Mouse (Mus musculus) embryo, embryonic 10 days (tissue): ENCODE measurements around the gene Osgep.
"Not testable (repeated sequence)": the region's sequence is repeated elsewhere in the genome, so short reads cannot be mapped to it uniquely, and the experiment has no call there.

ENCODE experiments used
- DNase-seq: peaks from one replicate; pipeline ENCODE4 v3.0.0-alpha.2; 2015; ENCODE audit warnings: low spot score

The Osgep gene

GRCm38 (mm10) chr14:50876236-50876950 lies 48.3 kb downstream of the Osgep start:
- no peak for DNase-seq

DNA sequence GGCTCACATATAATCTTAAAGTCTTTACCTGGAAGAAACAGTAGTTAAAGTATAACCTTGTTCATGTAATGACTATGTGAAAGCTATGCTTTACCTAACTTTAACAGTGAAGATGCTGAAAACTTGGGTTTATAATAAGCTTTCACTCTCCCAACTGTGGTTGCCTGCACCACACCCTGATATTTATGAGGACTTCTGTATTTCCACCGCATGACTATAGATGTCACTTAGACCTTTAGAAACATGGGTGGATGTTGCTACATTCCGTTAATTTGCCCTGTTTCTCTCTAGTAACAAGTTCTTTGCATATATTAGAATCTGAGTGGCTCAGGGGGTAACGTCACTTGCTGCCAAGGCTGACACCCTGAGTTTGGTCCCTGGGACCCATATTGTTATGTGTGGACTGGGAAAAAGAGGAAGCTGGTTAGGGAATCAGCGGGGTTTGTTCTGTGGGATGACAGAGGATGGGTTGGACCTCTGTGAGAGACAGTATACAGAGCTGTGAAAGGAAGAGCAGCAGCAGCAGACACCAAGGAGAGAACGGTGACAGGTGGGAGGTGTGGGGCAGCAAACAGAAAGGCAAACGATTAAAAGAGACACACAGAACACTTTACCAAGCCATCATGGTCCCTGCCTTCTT lies 49.0 kb downstream of the Osgep start:
- DNase-seq: no peak

DNA sequence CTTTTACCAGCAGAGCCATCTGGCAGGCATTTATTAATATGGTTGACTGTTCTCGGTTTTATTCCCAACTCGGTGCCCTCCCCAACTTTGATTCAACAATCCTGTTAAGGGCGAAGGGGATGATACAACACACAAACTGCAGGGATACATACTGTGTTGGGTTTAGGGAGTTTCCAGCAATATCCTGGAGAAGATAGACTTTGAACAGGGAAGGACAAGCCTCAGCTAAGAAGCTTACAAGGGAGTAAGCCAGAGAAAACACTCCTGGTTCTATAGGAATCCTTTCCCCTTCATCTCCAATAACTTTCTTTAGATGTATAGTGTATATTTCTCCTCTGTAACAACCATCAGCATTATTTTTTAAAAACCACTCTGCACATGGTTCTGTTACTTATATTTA lies 49.5 kb downstream of the Osgep start:
- DNase-seq: no peak

GRCm38 (mm10) chr14:50871284-50871683 lies 53.4 kb downstream of the Osgep start:
- no peak for DNase-seq

- no peak for DNase-seq
These were observed 53.9 kb downstream of the Osgep start for GRCm38 (mm10) chr14:50870805-50871143.

DNA sequence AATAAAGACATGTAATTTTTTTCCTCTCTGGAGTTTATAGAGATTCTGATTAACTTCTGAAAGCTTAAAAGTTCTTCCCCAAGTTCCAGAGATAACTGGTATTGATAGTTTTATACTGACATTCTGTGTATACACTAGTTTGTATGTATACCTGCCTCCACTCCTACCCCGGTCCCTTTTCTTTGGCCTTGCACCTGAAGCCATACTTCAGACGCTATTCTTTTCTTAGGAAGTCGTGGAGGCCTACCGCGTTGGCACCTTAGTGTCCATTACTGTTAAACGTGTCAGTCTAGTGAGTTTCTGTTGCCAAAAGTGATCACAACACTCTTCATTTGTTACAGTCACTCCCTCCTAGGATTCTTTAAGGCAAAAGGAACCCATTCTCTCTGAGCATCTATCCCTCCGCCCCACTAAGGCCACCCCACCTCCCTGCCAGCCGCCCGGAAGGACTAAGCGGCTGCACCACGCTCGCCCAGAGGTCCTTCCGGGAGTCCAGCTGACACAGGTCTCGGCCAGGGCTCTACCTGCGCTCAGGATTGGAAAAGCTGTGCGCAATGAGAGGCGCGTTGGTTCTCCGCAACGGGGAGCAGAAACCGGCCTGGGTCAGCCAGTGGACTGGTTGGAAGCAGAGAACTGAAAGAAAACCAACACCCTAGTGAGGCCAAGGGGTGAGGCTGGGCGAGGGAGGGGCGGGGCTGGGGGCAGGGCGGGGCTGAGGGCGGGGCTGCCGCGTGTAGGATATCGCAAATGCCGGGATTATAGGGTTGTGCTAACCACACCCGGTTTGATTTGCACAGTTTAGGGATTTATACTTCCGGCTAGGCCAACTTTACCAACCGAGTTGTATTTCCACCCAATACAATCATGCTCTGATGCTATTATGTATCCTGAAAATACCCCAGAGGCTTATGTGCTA lies 54.5 kb downstream of the Osgep start, which contains the start of gene Tep1:
Tep1 (minus strand) TSS at position 672 of the 916 bp plus-strand sequence.
- DNase-seq: peak; percentile 74

DNA sequence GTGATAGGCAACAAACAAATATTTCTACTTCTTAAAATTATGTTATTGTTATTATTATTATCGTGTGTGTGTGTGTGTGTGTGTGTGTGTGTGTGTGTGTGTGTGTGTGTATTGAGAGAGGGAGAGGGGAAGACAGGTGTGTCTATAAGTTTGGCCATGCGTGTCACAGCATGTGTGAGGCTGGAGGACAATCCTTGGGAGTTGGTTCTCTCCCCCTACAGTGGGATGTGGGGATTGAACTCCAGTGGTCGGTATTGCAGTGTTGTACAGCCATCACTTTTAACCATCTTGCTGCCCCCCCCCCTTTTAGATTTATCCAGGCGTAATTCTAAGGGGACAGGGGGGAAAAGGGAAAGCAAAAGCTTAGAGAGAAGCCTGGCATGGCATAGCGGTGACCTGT lies 56.0 kb downstream of the Osgep start:
- no peak for DNase-seq

GRCm38 (mm10) chr14:50868211-50868610 lies 56.5 kb downstream of the Osgep start:
- DNase-seq: no peak

GRCm38 (mm10) chr14:50866966-50867365 lies 57.7 kb downstream of the Osgep start:
- no peak for DNase-seq

GRCm38 (mm10) chr14:50865005-50865404 lies 59.7 kb downstream of the Osgep start:
- not testable (repeated sequence) for DNase-seq

GRCm38 (mm10) chr14:50862641-50863040 lies 62.1 kb downstream of the Osgep start:
- no peak for DNase-seq
